Mouse (Mus musculus): ENCODE measurements around the gene Tmem258. TPM values are rescaled to one million over a fixed set of nuclear protein-coding genes. Genes with fewer than 3 reads are reported as not detected.
"Not testable (repeated sequence)": the region's sequence is repeated elsewhere in the genome, so short reads cannot be mapped to it uniquely, and the experiment has no call there.

The Tmem258 gene
- total RNA-seq (2021): 100 to 1,000 TPM; 154 to 181 TPM
- 200 and 205 TPM in 2 replicates for polyA plus RNA-seq (2012; rRNA removed)
- long read RNA-seq, transcript Tmem258-201 (4 exons, 606 nt): major isoform, 278 of 288 reads
- long read RNA-seq, partial matches to known transcripts: 8 of 288 reads
- long read RNA-seq, other reads (novel, unspliced or antisense): 2 of 288 reads

- Histone ChIP-seq H3K4me1 (ENCODE audit: control insufficient read depth, insufficient read depth, low read length) (peaks cover 7% of the 10 kb centered on the region), H3K4me3 (peak within 1 kb of the TSS; percentile 100), H3K79me2 (replicated peaks; ENCODE audit: control insufficient read depth, insufficient read depth, low read length) (no peaks in the 10 kb centered on the region), H3K27ac (peak within 1 kb of the TSS; percentile 91), H3K36me3 (ENCODE audit: control insufficient read depth, insufficient read depth, low read length) (no peaks in the 10 kb centered on the region), H3K27me3 (ENCODE audit: control insufficient read depth, insufficient read depth, low read length) (no peaks in the 10 kb centered on the region), H3K9ac (ENCODE audit: low read depth, low read length) (peak within 1 kb of the TSS; percentile 66)
- peak; percentile 92 to 96 for DNase-seq
- TF ChIP-seq EP300 (IDR thresholded peaks at IDR 0.05; ENCODE audit: insufficient read depth, low read depth, low read length): no peak
- peak; percentile 90 for TF ChIP-seq POLR2A (IDR thresholded peaks at IDR 0.05; ENCODE audit: insufficient read depth, low read depth, low read length)
- TF ChIP-seq CTCF (IDR thresholded peaks at IDR 0.05): no peak
- WGBS: under 1% methylated on average over 40 of the region's 40 CpGs
- intact Hi-C loops (cut with DNase I): loop anchor here (10.0 kb wide), 1 partner anchor 1711 kb away; the partner anchor contains the start of gene Patl1
Observed at GRCm38 (mm10) chr19:10203848-10204615, at the start of gene Tmem258, which contains the start of gene Fen1. Gene Tmem258 (plus strand): TSS chr19:10204014. Gene Fen1 (minus strand): TSS chr19:10204169.

- Histone ChIP-seq H3K27me3 (ENCODE audit: control insufficient read depth, insufficient read depth, low read length) (no peaks in the 10 kb centered on the region), H3K4me1 (ENCODE audit: control insufficient read depth, insufficient read depth, low read length) (no peaks in the 10 kb centered on the region), H3K79me2 (replicated peaks; ENCODE audit: control insufficient read depth, insufficient read depth, low read length) (no peaks in the 10 kb centered on the region), H3K27ac (no peak overlapping the region), H3K4me3 (no peak overlapping the region), H3K36me3 (ENCODE audit: control insufficient read depth, insufficient read depth, low read length) (no peaks in the 10 kb centered on the region), H3K9ac (ENCODE audit: low read depth, low read length) (no peak overlapping the region)
- 56% methylated on average over 2 of the region's 2 CpGs for WGBS
- TF ChIP-seq CTCF (IDR thresholded peaks at IDR 0.05) (no peak), EP300 (IDR thresholded peaks at IDR 0.05; ENCODE audit: insufficient read depth, low read depth, low read length) (no peak)
- DNase-seq: no peak
- intact Hi-C loops (cut with DNase I): no loop called here
Observed at GRCm38 (mm10) chr19:10157725-10158124, 46.1 kb upstream of the Tmem258 start.

DNA sequence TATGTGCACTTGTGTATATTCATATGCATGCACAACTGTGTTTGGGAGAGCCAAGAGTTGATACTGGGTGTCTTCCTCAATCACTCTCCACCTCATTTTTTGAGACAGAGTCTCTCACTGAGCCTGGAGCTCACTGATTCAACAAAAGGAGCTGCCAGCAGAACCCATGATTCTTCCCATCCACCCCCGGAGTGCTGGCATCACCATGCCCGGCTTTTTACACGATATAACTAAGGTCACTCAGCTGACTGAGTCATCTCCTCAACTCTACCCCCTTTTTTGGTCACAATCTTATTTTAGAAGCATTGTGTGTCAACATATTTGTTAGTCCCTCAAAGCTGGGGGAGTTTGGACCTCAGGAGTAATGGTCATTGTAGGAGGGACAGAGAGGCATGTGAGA is 39.9 kb upstream of the Tmem258 start:
- 62% methylated on average over 3 of the region's 3 CpGs for WGBS
- Histone ChIP-seq H3K36me3 (ENCODE audit: control insufficient read depth, insufficient read depth, low read length) (no peaks in the 10 kb centered on the region), H3K4me3 (no peak overlapping the region), H3K79me2 (replicated peaks; ENCODE audit: control insufficient read depth, insufficient read depth, low read length) (no peaks in the 10 kb centered on the region), H3K27me3 (ENCODE audit: control insufficient read depth, insufficient read depth, low read length) (no peaks in the 10 kb centered on the region), H3K9ac (ENCODE audit: low read depth, low read length) (no peak overlapping the region), H3K27ac (no peak overlapping the region), H3K4me1 (ENCODE audit: control insufficient read depth, insufficient read depth, low read length) (no peaks in the 10 kb centered on the region)
- no peak for TF ChIP-seq CTCF (IDR thresholded peaks at IDR 0.05)
- TF ChIP-seq EP300 (IDR thresholded peaks at IDR 0.05; ENCODE audit: insufficient read depth, low read depth, low read length): no peak
- no peak for TF ChIP-seq POLR2A (IDR thresholded peaks at IDR 0.05; ENCODE audit: insufficient read depth, low read depth, low read length)
- DNase-seq: no peak
- intact Hi-C loops (cut with DNase I): no loop called here

DNA sequence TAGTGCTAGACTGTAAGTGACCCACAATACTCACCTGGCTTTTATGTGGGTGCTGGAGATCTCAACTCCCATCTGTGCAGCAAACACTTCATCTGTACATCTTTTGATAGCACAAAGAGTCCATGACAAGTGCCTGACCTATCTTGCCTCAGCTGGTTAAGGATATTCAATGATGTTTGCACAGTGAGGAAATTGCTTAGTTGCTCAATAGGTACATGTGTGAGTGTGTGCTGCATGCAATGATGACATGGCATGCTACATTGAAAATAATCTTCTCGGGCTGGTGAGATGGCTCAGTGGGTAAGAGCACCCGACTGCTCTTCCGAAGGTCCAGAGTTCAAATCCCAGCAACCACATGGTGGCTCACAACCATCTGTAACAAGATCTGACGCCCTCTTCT is 37.9 kb upstream of the Tmem258 start:
- 79% methylated on average over 4 of the region's 4 CpGs for WGBS
- H3K79me2 ChIP-seq (replicated peaks; ENCODE audit: control insufficient read depth, insufficient read depth, low read length); H3K9ac ChIP-seq (ENCODE audit: low read depth, low read length); DNase-seq; H3K36me3 ChIP-seq (ENCODE audit: control insufficient read depth, insufficient read depth, low read length); H3K4me1 ChIP-seq (ENCODE audit: control insufficient read depth, insufficient read depth, low read length); H3K27ac ChIP-seq; H3K27me3 ChIP-seq (ENCODE audit: control insufficient read depth, insufficient read depth, low read length); H3K4me3 ChIP-seq; intact Hi-C loops (cut with DNase I): not testable (repeated sequence)

GRCm38 (mm10) chr19:10167112-10167511 is 36.7 kb upstream of the Tmem258 start:
- Histone ChIP-seq H3K9ac (ENCODE audit: low read depth, low read length) (no peak overlapping the region), H3K4me1 (ENCODE audit: control insufficient read depth, insufficient read depth, low read length) (no peaks in the 10 kb centered on the region), H3K36me3 (ENCODE audit: control insufficient read depth, insufficient read depth, low read length) (no peaks in the 10 kb centered on the region), H3K4me3 (no peak overlapping the region), H3K27ac (no peak overlapping the region), H3K79me2 (replicated peaks; ENCODE audit: control insufficient read depth, insufficient read depth, low read length) (no peaks in the 10 kb centered on the region), H3K27me3 (ENCODE audit: control insufficient read depth, insufficient read depth, low read length) (no peaks in the 10 kb centered on the region)
- intact Hi-C loops (cut with DNase I): no loop called here
- 49% methylated on average over 4 of the region's 4 CpGs for WGBS
- TF ChIP-seq CTCF (IDR thresholded peaks at IDR 0.05) (no peak), POLR2A (IDR thresholded peaks at IDR 0.05; ENCODE audit: insufficient read depth, low read depth, low read length) (no peak)
- no peak for DNase-seq

- no peaks in the 10 kb centered on the region for H3K79me2 ChIP-seq (replicated peaks; ENCODE audit: control insufficient read depth, insufficient read depth, low read length)
- H3K9ac ChIP-seq (ENCODE audit: low read depth, low read length): no peak overlapping the region
- H3K4me1 ChIP-seq (ENCODE audit: control insufficient read depth, insufficient read depth, low read length): no peaks in the 10 kb centered on the region
- no peaks in the 10 kb centered on the region for H3K36me3 ChIP-seq (ENCODE audit: control insufficient read depth, insufficient read depth, low read length)
- no peak for DNase-seq
- TF ChIP-seq POLR2A (IDR thresholded peaks at IDR 0.05; ENCODE audit: insufficient read depth, low read depth, low read length) (no peak), CTCF (IDR thresholded peaks at IDR 0.05) (no peak), EP300 (IDR thresholded peaks at IDR 0.05; ENCODE audit: insufficient read depth, low read depth, low read length) (no peak)
- H3K27me3 ChIP-seq (ENCODE audit: control insufficient read depth, insufficient read depth, low read length): no peaks in the 10 kb centered on the region
- 86% methylated on average over 1 of the region's 1 CpGs for WGBS
- H3K27ac ChIP-seq: no peak overlapping the region
- intact Hi-C loops (cut with DNase I): no loop called here
- no peak overlapping the region for H3K4me3 ChIP-seq
Observed at GRCm38 (mm10) chr19:10167951-10168350, 35.9 kb upstream of the Tmem258 start.

Measured in heart, adult 2 months (tissue).